Mouse (Mus musculus): ENCODE measurements around the gene Mrpl19. TPM values are rescaled to one million over a fixed set of nuclear protein-coding genes. Genes with fewer than 3 reads are reported as not detected.

Gene Mrpl19
- 10 to 100 TPM; 16.2 to 25.5 TPM for total RNA-seq (2021)
- long read RNA-seq, experiment 1, full-length matches to known transcripts, result 12 of 15 reads
- long read RNA-seq, experiment 1, partial matches to known transcripts, result 0 of 15 reads
- long read RNA-seq, experiment 1, other reads (novel, unspliced or antisense), result 3 of 15 reads
- long read RNA-seq, experiment 2, full-length matches to known transcripts, result 15 of 16 reads
- long read RNA-seq, experiment 2, partial matches to known transcripts, result 0 of 16 reads
- long read RNA-seq, experiment 2, other reads (novel, unspliced or antisense), result 1 of 16 reads

GRCm38 (mm10) chr6:81965296-81966067 is at the start of gene Mrpl19:
TSS of gene Mrpl19 (minus strand) at chr6:81965958.
- peak within 1 kb of the TSS; percentile 86 for H3K27ac ChIP-seq
- TF ChIP-seq CTCF (IDR thresholded peaks at IDR 0.05), result no peak
- peak; percentile 90 for DNase-seq
- H3K4me3 ChIP-seq, result peak within 1 kb of the TSS; percentile 84
- intact Hi-C loops (cut with DNase I), result no loop called here

DNA sequence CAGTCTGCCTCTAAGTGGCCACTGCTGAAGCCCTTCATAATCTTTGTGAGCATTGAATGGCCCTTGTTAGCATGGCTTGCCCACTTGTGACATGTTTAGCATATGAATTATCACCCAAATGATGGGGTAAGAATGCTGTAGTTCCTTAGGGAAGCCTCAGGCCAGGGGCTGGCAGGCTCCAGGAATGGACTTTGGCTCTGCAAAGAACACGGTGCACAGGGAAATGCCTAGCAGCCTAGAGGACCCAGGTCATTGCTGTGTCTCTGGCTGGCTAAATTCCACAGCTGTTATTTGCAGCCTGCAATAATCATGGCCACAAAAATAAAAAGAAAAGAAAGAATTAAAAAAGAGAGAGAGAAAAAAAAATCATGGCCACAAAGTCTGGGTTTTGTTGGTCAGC is 46.6 kb upstream of the Mrpl19 start:
- no peak for TF ChIP-seq CTCF (IDR thresholded peaks at IDR 0.05)
- no peak for DNase-seq
- no peak overlapping the region for H3K4me3 ChIP-seq
- intact Hi-C loops (cut with DNase I), result no loop called here
- H3K27ac ChIP-seq, result no peak overlapping the region

GRCm38 (mm10) chr6:81990049-81990810 is 24.5 kb upstream of the Mrpl19 start:
- TF ChIP-seq CTCF (IDR thresholded peaks at IDR 0.05), result no peak
- intact Hi-C loops (cut with DNase I), result no loop called here

GRCm38 (mm10) chr6:81988341-81988740 is 22.6 kb upstream of the Mrpl19 start:
- H3K27ac ChIP-seq, result no peak overlapping the region
- DNase-seq, result no peak
- H3K4me3 ChIP-seq, result no peak overlapping the region
- intact Hi-C loops (cut with DNase I), result loop anchor here (5.0 kb wide), 1 partner anchor 54 kb away; the partner anchor contains the start of gene Eva1a
- TF ChIP-seq CTCF (IDR thresholded peaks at IDR 0.05), result no peak

More at GRCm38 (mm10) chr6:81990049-81990810, 24.5 kb upstream of the Mrpl19 start:
- DNase-seq, result no peak
- peak overlapping the region; percentile 20; the same call in 1 of the 2 replicates for H3K27ac ChIP-seq
- peak overlapping the region; percentile 43 for H3K4me3 ChIP-seq

DNA sequence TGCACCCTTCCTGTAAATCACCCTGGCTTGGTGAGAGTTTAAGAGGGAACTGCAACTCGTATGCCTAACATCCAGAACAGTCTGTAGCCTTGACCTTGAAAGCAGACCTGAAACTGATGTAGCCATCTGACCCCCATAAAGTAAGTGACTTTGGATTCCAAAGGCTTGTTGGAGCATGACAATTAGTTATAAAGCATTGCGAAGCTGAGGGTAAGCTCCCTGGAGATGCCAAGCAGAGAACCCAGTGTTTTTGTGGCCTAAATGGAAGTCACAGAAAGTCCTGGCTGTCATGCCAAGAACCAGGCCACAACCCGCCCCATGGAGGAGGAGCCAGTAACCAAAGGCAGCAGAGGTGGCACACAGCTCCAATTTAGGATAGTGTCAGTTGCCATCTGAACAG is 21.8 kb upstream of the Mrpl19 start:
- intact Hi-C loops (cut with DNase I), result loop anchor here (1.0 to 5.0 kb wide), 2 partner anchors 55 to 132 kb away; partner anchors contain the start of gene Eva1a
- TF ChIP-seq CTCF (IDR thresholded peaks at IDR 0.05), result no peak
- DNase-seq, result no peak
- H3K27ac ChIP-seq, result no peak overlapping the region
- H3K4me3 ChIP-seq, result no peak overlapping the region

DNA sequence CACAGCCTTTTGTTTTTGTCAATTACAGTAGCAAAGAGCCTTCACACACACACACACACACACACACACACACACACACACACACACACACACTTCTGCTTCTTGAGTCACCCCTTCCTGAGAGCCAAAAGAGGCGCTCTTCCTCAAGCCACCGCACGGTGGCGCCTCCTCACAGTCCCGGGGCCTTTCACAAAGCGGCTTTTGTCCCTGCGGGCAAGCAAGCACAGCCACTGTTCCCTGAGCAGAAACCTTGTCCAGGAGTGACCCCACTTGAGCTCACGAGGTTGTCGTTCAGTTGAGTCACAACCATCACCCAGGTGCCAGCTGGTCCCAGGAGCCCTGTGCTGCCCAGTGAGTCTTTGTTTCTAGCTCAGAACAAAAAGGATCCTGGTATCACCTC is 21.3 kb upstream of the Mrpl19 start:
- intact Hi-C loops (cut with DNase I), result loop anchor here (1.0 to 5.0 kb wide), 2 partner anchors 55 to 132 kb away; partner anchors contain the start of gene Eva1a
- Histone ChIP-seq H3K4me3 (no peak overlapping the region), H3K27ac (no peak overlapping the region)
- TF ChIP-seq CTCF (IDR thresholded peaks at IDR 0.05), result peak; percentile 72
- peak; percentile 75 for DNase-seq

DNA sequence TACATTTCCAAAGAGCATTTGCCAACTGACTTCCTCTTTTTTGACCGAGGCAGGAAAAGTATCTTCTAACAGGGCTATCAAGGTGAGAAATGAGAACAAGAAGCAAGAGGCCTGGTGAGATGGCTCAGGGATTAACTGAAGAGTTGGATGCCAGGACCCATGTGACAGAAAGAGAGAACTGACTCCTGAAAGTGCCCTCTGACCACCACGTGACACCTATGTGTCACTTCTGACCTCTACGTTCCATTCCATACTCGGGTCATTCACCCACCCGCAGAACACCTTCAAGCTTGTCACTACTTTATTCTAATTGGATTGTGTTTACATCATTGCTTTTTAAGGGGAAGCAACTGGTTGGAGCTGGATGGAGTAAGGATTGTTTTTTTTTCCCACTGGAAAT is 20.8 kb upstream of the Mrpl19 start:
- TF ChIP-seq CTCF (IDR thresholded peaks at IDR 0.05), result no peak
- DNase-seq, result no peak
- no peak overlapping the region for H3K27ac ChIP-seq
- no peak overlapping the region for H3K4me3 ChIP-seq
- intact Hi-C loops (cut with DNase I), result loop anchor here (5.0 kb wide), 1 partner anchor 56 kb away; the partner anchor contains the start of gene Eva1a

DNA sequence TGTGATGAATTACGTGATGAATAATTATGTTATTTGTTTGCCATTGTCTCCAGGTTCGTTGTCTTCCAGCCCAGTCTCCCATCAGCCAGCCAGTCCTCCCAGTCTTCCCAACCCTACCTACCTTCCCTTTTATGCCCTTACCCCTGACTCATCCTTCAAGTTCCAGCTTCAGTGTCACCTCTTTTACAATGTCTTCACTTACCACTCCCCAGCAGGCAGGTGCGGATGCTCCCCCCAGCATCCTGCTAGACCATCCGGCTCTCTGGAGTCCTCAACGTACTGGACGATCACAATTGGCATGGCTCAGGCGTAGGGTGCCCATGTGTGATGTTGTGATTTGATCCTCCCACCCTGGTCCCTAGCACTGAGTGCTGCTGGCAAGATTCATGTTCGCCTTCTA is 20.4 kb upstream of the Mrpl19 start:
- no peak overlapping the region for H3K4me3 ChIP-seq
- no peak overlapping the region for H3K27ac ChIP-seq
- DNase-seq, result no peak
- no peak for TF ChIP-seq CTCF (IDR thresholded peaks at IDR 0.05)
- intact Hi-C loops (cut with DNase I), result loop anchor here (5.0 kb wide), 1 partner anchor 56 kb away; the partner anchor contains the start of gene Eva1a

DNA sequence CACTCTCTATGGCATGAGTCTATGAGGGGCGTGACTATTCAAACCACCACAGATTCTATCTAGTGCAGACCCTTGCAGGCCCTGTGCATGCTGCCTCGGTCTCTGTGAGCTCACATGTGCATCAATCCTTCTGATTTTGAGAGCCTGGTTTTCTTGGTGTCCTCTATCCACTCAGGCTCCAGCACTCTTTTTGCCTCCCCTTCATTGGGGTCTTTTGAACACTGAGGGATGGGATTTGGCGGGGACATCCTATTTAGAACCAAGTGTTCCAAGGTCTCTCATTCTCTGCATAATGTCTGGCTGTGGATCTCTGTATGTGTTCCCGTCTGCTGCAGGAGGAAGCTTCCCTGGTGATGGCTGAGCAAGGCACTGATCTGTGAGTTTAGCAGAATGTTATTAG is 13.5 kb upstream of the Mrpl19 start:
- Histone ChIP-seq H3K4me3 (no peak overlapping the region), H3K27ac (no peak overlapping the region)
- intact Hi-C loops (cut with DNase I), result loop anchor here (2.0 kb wide), 1 partner anchor 142 kb away; no protein-coding TSS in a partner anchor
- no peak for TF ChIP-seq CTCF (IDR thresholded peaks at IDR 0.05)
- DNase-seq, result no peak

GRCm38 (mm10) chr6:81975971-81976621 is 10.3 kb upstream of the Mrpl19 start:
- intact Hi-C loops (cut with DNase I), result no loop called here
- no peak overlapping the region for H3K27ac ChIP-seq
- no peak overlapping the region for H3K4me3 ChIP-seq
- peak; percentile 96; the same call in 1 of the 2 replicates for TF ChIP-seq CTCF (IDR thresholded peaks at IDR 0.05)
- peak; percentile 64 for DNase-seq

DNA sequence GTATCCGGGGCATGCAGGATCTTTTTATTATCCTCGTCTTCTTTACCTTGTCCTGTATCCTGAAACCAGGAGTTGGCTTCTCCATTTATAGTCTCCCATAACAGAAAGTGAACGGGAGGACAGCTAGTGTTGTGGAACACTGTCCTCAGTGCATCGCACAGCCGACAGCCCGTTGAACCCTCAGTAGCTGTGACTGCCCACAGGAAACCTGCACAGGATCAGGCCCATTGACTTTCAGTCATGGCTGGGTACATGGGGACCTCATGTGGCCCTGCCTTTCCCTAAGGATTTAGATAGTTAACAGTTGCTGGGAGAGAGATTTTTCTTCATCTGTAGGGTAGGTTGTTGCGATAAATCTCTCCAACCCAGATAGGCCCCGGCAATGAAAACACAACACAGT is 6.8 kb upstream of the Mrpl19 start:
- TF ChIP-seq CTCF (IDR thresholded peaks at IDR 0.05), result no peak
- intact Hi-C loops (cut with DNase I), result no loop called here
- Histone ChIP-seq H3K27ac (no peak overlapping the region), H3K4me3 (no peak overlapping the region)
- no peak for DNase-seq

GRCm38 (mm10) chr6:81971196-81971595 is 5.4 kb upstream of the Mrpl19 start:
- intact Hi-C loops (cut with DNase I), result no loop called here
- no peak for DNase-seq
- no peak for TF ChIP-seq CTCF (IDR thresholded peaks at IDR 0.05)
- Histone ChIP-seq H3K4me3 (no peak overlapping the region), H3K27ac (no peak overlapping the region)
